10 mouse cellular contexts compared by ENCODE assay signal in genomic region chr7:126042306-126042705, GRCm38 (mm10). TPM values are rescaled to one million over a fixed set of nuclear protein-coding genes. Genes with fewer than 3 reads are reported as not detected.
DNase-seq lines count a peak whose midpoint lies in the region; ATAC-seq and TF ChIP-seq lines count a peak whose summit lies in the region.
"Had no signal": no experiment of that assay in that cellular context is flagged by ENCODE, and none has a peak within 500 bp of the region (broad histone marks: within the 10 kb centered on the region; RNA-seq: fewer than 3 reads in every experiment).

No protein-coding gene starts in this region.

- no peak for TF ChIP-seq EP300 in heart, postnatal 0 days (IDR thresholded peaks at IDR 0.05; ENCODE audit: low read depth)

- intact Hi-C loops in heart, postnatal 25 days (cut with DNase I), result no loop called here

- ATAC-seq in heart, postnatal 0 days (ENCODE audit: insufficient read depth, low read depth), result no peak
- no peak for ATAC-seq in neural tube, embryonic 15.5 days (ENCODE audit: low FRiP score)
- ATAC-seq in forebrain, embryonic 14.5 days, result no peak
- ATAC-seq: activated CD4-positive, CD25-positive, alpha-beta regulatory T cell, adult 4 months had no signal

- peaks cover 18% of the 10 kb centered on the region for H3K4me1 ChIP-seq in heart, postnatal 0 days (ENCODE audit: control insufficient read depth, insufficient read depth)
- H3K4me1 ChIP-seq in neural tube, embryonic 15.5 days, result peaks cover 40% of the 10 kb centered on the region
- H3K4me1 ChIP-seq in forebrain, embryonic 14.5 days (ENCODE audit: control insufficient read depth, insufficient read depth, low read length), result peaks cover 15% of the 10 kb centered on the region

- no peak for DNase-seq in heart, postnatal 0 days (ENCODE audit: low spot score)
- no peak for DNase-seq in heart, postnatal 25 days (ENCODE audit: low spot score)
- DNase-seq in A20 (ENCODE audit: low read depth, low spot score) (peak; percentile 60), ZHBTc4 (ENCODE audit: low read depth, low spot score) (peak; percentile 62), liver (peak; percentile 81)
- DNase-seq in kidney, postnatal 4 days, result no peak
- no peak for DNase-seq in forebrain, embryonic 14.5 days (ENCODE audit: low spot score)

- no peaks in the 10 kb centered on the region for H3K27me3 ChIP-seq in heart, postnatal 0 days (ENCODE audit: control insufficient read depth, insufficient read depth, low read length)
- no peaks in the 10 kb centered on the region for H3K27me3 ChIP-seq in neural tube, embryonic 15.5 days (replicated peaks)
- no peaks in the 10 kb centered on the region for H3K27me3 ChIP-seq in forebrain, embryonic 14.5 days (replicated peaks; ENCODE audit: control insufficient read depth, insufficient read depth, low read length)
- H3K27me3 ChIP-seq: lung, embryonic 15.5 days had no signal

- whole genome bisulfite sequencing in heart, postnatal 0 days, result 25% methylated on average over 3 of the region's 3 CpGs
- 67% methylated on average over 3 of the region's 3 CpGs for WGBS in neural tube, embryonic 15.5 days
- WGBS in forebrain, embryonic 14.5 days, result 60% methylated on average over 3 of the region's 3 CpGs

- no peak overlapping the region for H3K27ac ChIP-seq in heart, postnatal 0 days (ENCODE audit: low read depth)
- no peak overlapping the region for H3K27ac ChIP-seq in neural tube, embryonic 15.5 days (replicated peaks)
- H3K27ac ChIP-seq in forebrain, embryonic 14.5 days (ENCODE audit: low read depth, low read length), result no peak overlapping the region

- peak; percentile 46 for TF ChIP-seq CTCF in heart, postnatal 0 days (IDR thresholded peaks at IDR 0.05; ENCODE audit: low read depth)

- H3K9me3 ChIP-seq in heart, postnatal 0 days (replicated peaks; ENCODE audit: control insufficient read depth, low read length), result no peaks in the 10 kb centered on the region
- H3K9me3 ChIP-seq in neural tube, embryonic 15.5 days (replicated peaks), result no peaks in the 10 kb centered on the region
- no peaks in the 10 kb centered on the region; the same call in 1 of the 2 replicates for H3K9me3 ChIP-seq in forebrain, embryonic 14.5 days (replicated peaks; ENCODE audit: control insufficient read depth, low read length)
- H3K9me3 ChIP-seq: lung, embryonic 15.5 days had no signal

- H3K9ac ChIP-seq in heart, postnatal 0 days (replicated peaks; ENCODE audit: low read depth, low read length), result no peak overlapping the region
- H3K9ac ChIP-seq in neural tube, embryonic 15.5 days (replicated peaks), result no peak overlapping the region
- H3K9ac ChIP-seq in forebrain, embryonic 14.5 days (ENCODE audit: low read length), result no peak overlapping the region
- H3K9ac ChIP-seq: lung, embryonic 15.5 days had no signal

- H3K4me2 ChIP-seq in heart, postnatal 0 days (ENCODE audit: low read depth, low read length), result no peak overlapping the region
- H3K4me2 ChIP-seq in neural tube, embryonic 15.5 days, result no peak overlapping the region
- no peak overlapping the region for H3K4me2 ChIP-seq in forebrain, embryonic 14.5 days (ENCODE audit: low read length)
- H3K4me2 ChIP-seq: lung, embryonic 15.5 days had no signal

- no peak overlapping the region for H3K4me3 ChIP-seq in heart, postnatal 0 days (ENCODE audit: low read depth, low read length)
- no peak overlapping the region for H3K4me3 ChIP-seq in neural tube, embryonic 15.5 days (replicated peaks)
- H3K4me3 ChIP-seq in forebrain, embryonic 14.5 days (ENCODE audit: low read depth, low read length), result no peak overlapping the region
- H3K4me3 ChIP-seq: lung, embryonic 15.5 days had no signal

- no peaks in the 10 kb centered on the region for H3K36me3 ChIP-seq in heart, postnatal 0 days (replicated peaks; ENCODE audit: control insufficient read depth, insufficient read depth, low read length)
- no peaks in the 10 kb centered on the region for H3K36me3 ChIP-seq in neural tube, embryonic 15.5 days
- no peaks in the 10 kb centered on the region for H3K36me3 ChIP-seq in forebrain, embryonic 14.5 days (ENCODE audit: control insufficient read depth, insufficient read depth, low read length)
- H3K36me3 ChIP-seq: lung, embryonic 15.5 days had no signal

RNA-seq across cellular contexts. Expression of gene Gsg1l, which starts 39.9 kb away (rescaled TPM):
- 16.6 and 20.4 TPM in 2 replicates for total RNA-seq in heart, postnatal 0 days (2014; rRNA removed; ENCODE audit: low replicate concordance)
- polyA plus RNA-seq in heart, postnatal 0 days (2015; fragmentation: Nextera tagmentation; extraction: Ambion mirVana), result 5.3 and 5.7 TPM in 2 replicates
- total RNA-seq in heart, postnatal 25 days (2021), result 10 to 100 TPM; 10.3 to 12.6 TPM
- polyA plus RNA-seq in neural tube, embryonic 15.5 days (2015; fragmentation: Nextera tagmentation; extraction: Ambion mirVana), result 12.9 and 14.4 TPM in 2 replicates
- 5.0 TPM in 2 replicates for polyA plus RNA-seq in forebrain, embryonic 14.5 days (2014; fragmentation: Nextera tagmentation; extraction: Ambion mirVana)
- polyA plus RNA-seq: activated CD4-positive, CD25-positive, alpha-beta regulatory T cell, adult 4 months had no signal

Comparison
In these comparisons a context has a peak if more than half of its experiments do, and no peak if none do; other contexts are left out.
1. DNase-seq: peak in A20 (single experiment), ZHBTc4 (single experiment) and liver (single experiment); none in heart, postnatal 0 days (single experiment), heart, postnatal 25 days (single experiment), kidney, postnatal 4 days (0 of 2) and forebrain, embryonic 14.5 days (single experiment).